Mouse (Mus musculus): ENCODE measurements at regions not wholly inside any gene's neighbourhood (a gene's known extent, or its start where the extent isn't known, plus 50 kb on each side); places are given as distances from the start of the nearest gene placed in this dataset.
A peak's percentile ranks its signal among the peaks of the same experiment; 100 is the strongest.

DNA sequence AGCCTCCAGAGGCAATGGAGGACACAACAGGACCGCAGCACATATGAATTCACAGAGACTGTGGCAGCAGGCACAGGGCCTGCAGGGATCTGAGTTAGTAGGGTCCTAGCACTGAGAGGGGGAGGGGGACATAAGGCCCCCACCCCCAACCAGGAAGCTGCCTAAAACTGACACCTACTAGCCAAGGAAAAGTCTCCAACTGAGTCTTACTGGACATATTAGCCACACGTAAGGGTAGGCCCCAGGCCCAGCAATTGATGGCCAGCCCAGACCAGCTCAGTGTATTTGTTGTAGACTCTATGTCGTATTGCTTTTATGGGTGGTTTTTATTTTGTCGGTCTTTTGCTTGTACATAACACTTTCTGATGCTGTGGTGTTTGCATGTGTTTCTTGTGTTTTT, 153.4 kb upstream of the Map3k1 start:
- 94% methylated on average over 4 of the region's 4 CpGs for WGBS
- TF ChIP-seq POLR2A (IDR thresholded peaks at IDR 0.05; ENCODE audit: borderline replicate concordance, control insufficient read depth, low read depth, low read length) (no peak), CTCF (IDR thresholded peaks at IDR 0.05; ENCODE audit: control insufficient read depth, insufficient read depth, low read length) (no peak)
- Histone ChIP-seq H3K4me1 (ENCODE audit: control insufficient read depth, insufficient read depth, low read length) (no peaks in the 10 kb centered on the region; the same call in 1 of the 2 replicates), H3K27ac (ENCODE audit: control insufficient read depth, insufficient read depth, low read depth, low read length, poor library complexity) (no peak overlapping the region), H3K4me3 (replicated peaks; ENCODE audit: control insufficient read depth, low read depth, low read length) (no peak overlapping the region)

DNA sequence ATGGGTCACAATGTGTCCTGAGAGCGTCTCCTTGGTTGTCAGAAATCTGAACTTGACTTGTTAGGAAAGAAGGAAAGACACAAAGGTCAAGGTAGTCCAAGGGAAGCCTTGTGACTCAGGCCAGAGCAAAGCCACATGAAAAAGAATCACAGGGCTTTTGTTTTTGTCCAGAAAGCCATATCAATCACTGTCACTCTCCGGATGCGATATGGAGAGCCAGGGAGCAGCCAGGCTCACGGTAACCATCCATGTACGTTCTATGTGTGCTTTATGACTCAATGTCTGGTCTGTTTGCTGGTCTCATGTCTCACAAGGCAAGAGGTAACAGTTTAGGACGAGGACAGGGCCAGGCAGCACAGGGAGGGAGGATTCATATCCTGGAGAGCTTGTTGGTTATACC, 157.3 kb upstream of the Map3k1 start:
- H3K4me1 ChIP-seq (ENCODE audit: control insufficient read depth, insufficient read depth, low read length): no peaks in the 10 kb centered on the region; the same call in 1 of the 2 replicates
- 84% methylated on average over 6 of the region's 6 CpGs for WGBS
- no peak overlapping the region for H3K27ac ChIP-seq (ENCODE audit: control insufficient read depth, insufficient read depth, low read depth, low read length, poor library complexity)
- no peak for TF ChIP-seq POLR2A (IDR thresholded peaks at IDR 0.05; ENCODE audit: borderline replicate concordance, control insufficient read depth, low read depth, low read length)
- no peak for TF ChIP-seq CTCF (IDR thresholded peaks at IDR 0.05; ENCODE audit: control insufficient read depth, insufficient read depth, low read length)
- H3K4me3 ChIP-seq (replicated peaks; ENCODE audit: control insufficient read depth, low read depth, low read length): no peak overlapping the region

GRCm38 (mm10) chr13:111966627-111967026, 157.8 kb upstream of the Map3k1 start:
- TF ChIP-seq CTCF (IDR thresholded peaks at IDR 0.05; ENCODE audit: control insufficient read depth, insufficient read depth, low read length) (no peak), POLR2A (IDR thresholded peaks at IDR 0.05; ENCODE audit: borderline replicate concordance, control insufficient read depth, low read depth, low read length) (no peak)
- Histone ChIP-seq H3K27ac (ENCODE audit: control insufficient read depth, insufficient read depth, low read depth, low read length, poor library complexity) (no peak overlapping the region), H3K4me1 (ENCODE audit: control insufficient read depth, insufficient read depth, low read length) (no peaks in the 10 kb centered on the region; the same call in 1 of the 2 replicates), H3K4me3 (replicated peaks; ENCODE audit: control insufficient read depth, low read depth, low read length) (no peak overlapping the region)
- 32% methylated on average over 3 of the region's 3 CpGs for WGBS

DNA sequence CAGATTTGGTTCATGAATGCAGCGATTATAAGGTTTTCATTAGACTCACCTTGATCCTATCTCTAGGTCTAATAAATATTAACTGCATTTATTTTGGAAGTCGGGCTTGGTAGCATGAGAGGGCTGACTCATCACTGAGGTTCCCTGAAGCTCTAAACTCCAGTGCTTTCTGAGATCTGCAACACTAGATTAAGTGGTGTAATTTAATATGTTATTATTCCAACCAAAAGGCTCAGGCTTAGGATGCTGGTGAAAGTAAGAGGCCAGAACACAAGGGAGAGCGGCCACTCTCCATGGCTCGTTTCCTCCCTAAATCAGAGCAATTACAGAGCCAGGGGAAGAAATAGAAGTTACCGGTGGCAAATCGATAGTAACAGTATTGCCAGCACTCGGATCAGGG, 159.4 kb upstream of the Map3k1 start:
- Histone ChIP-seq H3K4me1 (ENCODE audit: control insufficient read depth, insufficient read depth, low read length) (no peaks in the 10 kb centered on the region; the same call in 1 of the 2 replicates), H3K4me3 (replicated peaks; ENCODE audit: control insufficient read depth, low read depth, low read length) (no peak overlapping the region), H3K27ac (ENCODE audit: control insufficient read depth, insufficient read depth, low read depth, low read length, poor library complexity) (no peak overlapping the region)
- WGBS: 73% methylated on average over 7 of the region's 7 CpGs
- TF ChIP-seq CTCF (IDR thresholded peaks at IDR 0.05; ENCODE audit: control insufficient read depth, insufficient read depth, low read length) (no peak), POLR2A (IDR thresholded peaks at IDR 0.05; ENCODE audit: borderline replicate concordance, control insufficient read depth, low read depth, low read length) (no peak)

- TF ChIP-seq CTCF (IDR thresholded peaks at IDR 0.05; ENCODE audit: control insufficient read depth, insufficient read depth, low read length) (no peak), POLR2A (IDR thresholded peaks at IDR 0.05; ENCODE audit: borderline replicate concordance, control insufficient read depth, low read depth, low read length) (no peak)
- 88% methylated on average over 4 of the region's 4 CpGs for WGBS
- no peak overlapping the region for H3K27ac ChIP-seq (ENCODE audit: control insufficient read depth, insufficient read depth, low read depth, low read length, poor library complexity)
- H3K4me1 ChIP-seq (ENCODE audit: control insufficient read depth, insufficient read depth, low read length): no peaks in the 10 kb centered on the region
- no peak overlapping the region for H3K4me3 ChIP-seq (replicated peaks; ENCODE audit: control insufficient read depth, low read depth, low read length)
These were observed 165.5 kb upstream of the Map3k1 start for GRCm38 (mm10) chr13:111974282-111974681.

DNA sequence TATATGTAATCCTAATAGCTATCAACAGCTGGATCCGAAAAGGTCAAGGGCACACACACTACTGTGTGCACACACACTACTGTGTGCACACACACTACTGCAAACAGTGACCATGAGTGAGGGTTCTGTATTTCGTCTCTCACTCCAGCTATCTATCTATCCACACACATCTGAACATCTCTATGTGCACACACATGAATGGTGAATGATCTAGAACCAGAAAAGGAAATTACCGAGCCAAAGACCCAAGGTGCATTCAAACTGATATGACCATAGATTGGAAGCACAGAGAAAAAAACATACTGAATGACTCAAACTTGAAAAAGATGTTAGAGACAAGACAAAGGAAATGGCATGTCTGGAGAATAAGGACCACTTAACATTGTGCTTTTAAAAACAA, 166.8 kb upstream of the Map3k1 start:
- WGBS: 67% methylated on average over 3 of the region's 3 CpGs
- H3K27ac ChIP-seq (ENCODE audit: control insufficient read depth, insufficient read depth, low read depth, low read length, poor library complexity): no peak overlapping the region
- TF ChIP-seq POLR2A (IDR thresholded peaks at IDR 0.05; ENCODE audit: borderline replicate concordance, control insufficient read depth, low read depth, low read length) (no peak), CTCF (IDR thresholded peaks at IDR 0.05; ENCODE audit: control insufficient read depth, insufficient read depth, low read length) (no peak)
- H3K4me1 ChIP-seq (ENCODE audit: control insufficient read depth, insufficient read depth, low read length): no peaks in the 10 kb centered on the region; the same call in 1 of the 2 replicates
- no peak overlapping the region for H3K4me3 ChIP-seq (replicated peaks; ENCODE audit: control insufficient read depth, low read depth, low read length)

- Histone ChIP-seq H3K27ac (ENCODE audit: control insufficient read depth, insufficient read depth, low read depth, low read length, poor library complexity) (peak overlapping the region; percentile 83), H3K4me3 (replicated peaks; ENCODE audit: control insufficient read depth, low read depth, low read length) (peak overlapping the region; percentile 47)
- 67% methylated on average over 31 of the region's 31 CpGs for WGBS
These were observed 169.2 kb upstream of the Map3k1 start for GRCm38 (mm10) chr13:111977769-111978674.

GRCm38 (mm10) chr13:111978675-111979020, 169.9 kb upstream of the Map3k1 start:
- WGBS: 85% methylated on average over 5 of the region's 5 CpGs
- TF ChIP-seq POLR2A (IDR thresholded peaks at IDR 0.05; ENCODE audit: borderline replicate concordance, control insufficient read depth, low read depth, low read length) (no peak), CTCF (IDR thresholded peaks at IDR 0.05; ENCODE audit: control insufficient read depth, insufficient read depth, low read length) (no peak)
- Histone ChIP-seq H3K4me3 (replicated peaks; ENCODE audit: control insufficient read depth, low read depth, low read length) (no peak overlapping the region), H3K27ac (ENCODE audit: control insufficient read depth, insufficient read depth, low read depth, low read length, poor library complexity) (no peak overlapping the region), H3K4me1 (ENCODE audit: control insufficient read depth, insufficient read depth, low read length) (peaks cover 1% of the 10 kb centered on the region; the same call in 1 of the 2 replicates)

More at GRCm38 (mm10) chr13:111977769-111978674, 169.2 kb upstream of the Map3k1 start:
- TF ChIP-seq CTCF (IDR thresholded peaks at IDR 0.05; ENCODE audit: control insufficient read depth, insufficient read depth, low read length): no peak
- no peak for TF ChIP-seq POLR2A (IDR thresholded peaks at IDR 0.05; ENCODE audit: borderline replicate concordance, control insufficient read depth, low read depth, low read length)
- H3K4me1 ChIP-seq (ENCODE audit: control insufficient read depth, insufficient read depth, low read length): no peaks in the 10 kb centered on the region; the same call in 1 of the 2 replicates
